Mouse (Mus musculus) brain, embryonic 14.5 days (tissue): Measurements from ENCODE around the gene Wapl.

Experiments used
- CTCF ChIP-seq: fragments of 200-500 bp; IDR thresholded peaks from 2 replicates; pipeline ENCODE4 v1.5.1; 2012; ENCODE audit warnings: inconsistent platforms, mild to moderate bottlenecking, moderate library complexity, borderline replicate concordance; ENCODE audit not compliant: insufficient read depth, insufficient read length; ENCODE audit errors: extremely low read depth
- POLR2A ChIP-seq: fragments of 200-500 bp; IDR thresholded peaks from 2 replicates; pipeline ENCODE4 v1.6.1; 2012; ENCODE audit warnings: mild to moderate bottlenecking, inconsistent platforms, borderline replicate concordance; ENCODE audit not compliant: poor library complexity, insufficient read depth, insufficient read length, severe bottlenecking; ENCODE audit errors: extremely low read depth

DNA sequence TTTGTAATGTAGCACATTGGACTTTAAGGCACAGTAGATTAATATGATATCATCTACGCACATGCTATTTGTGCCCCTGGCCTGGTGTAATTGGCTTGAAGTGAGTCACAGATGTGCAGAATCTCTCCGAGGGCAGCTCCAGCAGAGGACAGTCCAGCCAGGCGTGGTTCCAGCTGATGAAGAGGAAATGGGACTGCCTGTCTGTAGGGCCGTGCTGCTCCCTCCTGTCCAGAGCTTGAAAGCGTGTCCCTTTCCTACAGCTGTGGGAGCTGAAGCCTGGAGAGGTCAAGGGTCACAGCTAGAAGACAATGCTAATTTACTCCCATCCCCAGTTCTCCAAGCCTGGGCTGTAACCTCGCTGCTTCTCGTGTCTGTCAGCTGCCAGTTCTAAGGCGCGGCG, 89.0 kb downstream of the Wapl start:
- TF ChIP-seq POLR2A = no peak
- TF ChIP-seq CTCF = no peak
